Mouse (Mus musculus) kidney, adult 2 months (tissue): Measurements from ENCODE around the gene Slc6a9. TPM values are rescaled to one million over a fixed set of nuclear protein-coding genes. Genes with fewer than 3 reads are reported as not detected.
A peak's percentile ranks its signal among the peaks of the same experiment; 100 is the strongest.

Source experiments
- DNase-seq: peaks from one replicate; pipeline ENCODE4 v3.0.0; 2021
- H3K27ac ChIP-seq: fragments of 200-500 bp; 2 replicates; pipeline ENCODE4 v1.5.1; 2012; ENCODE audit warnings: low read depth, low read length, control low read depth, inconsistent platforms; ENCODE audit not compliant: insufficient read depth
- H3K27me3 ChIP-seq: fragments of 200-500 bp; replicated peaks from 2 replicates; pipeline ENCODE4 v1.6.1; 2012; ENCODE audit warnings: mild to moderate bottlenecking, moderate library complexity, low read length, inconsistent platforms; ENCODE audit not compliant: control insufficient read depth, insufficient read depth
- H3K36me3 ChIP-seq: fragments of 200-500 bp; 2 replicates; pipeline ENCODE4 v1.6.1; 2012; ENCODE audit warnings: mild to moderate bottlenecking, moderate library complexity, low read length, inconsistent platforms; ENCODE audit not compliant: control insufficient read depth, insufficient read depth
- H3K4me1 ChIP-seq: fragments of 200-500 bp; 2 replicates; pipeline ENCODE4 v1.6.1; 2011; ENCODE audit warnings: low read length; ENCODE audit not compliant: control insufficient read depth, insufficient read depth
- H3K4me3 ChIP-seq: fragments of 200-500 bp; 2 replicates; pipeline ENCODE4 v1.5.1; 2011; ENCODE audit warnings: mild to moderate bottlenecking, low read depth, low read length, control low read depth; ENCODE audit not compliant: insufficient read depth
- CTCF ChIP-seq: fragments of 200-500 bp; conservative IDR thresholded peaks from 2 replicates; pipeline ENCODE4 v1.5.1; 2011; ENCODE audit warnings: low read depth, mild to moderate bottlenecking, control low read depth, low read length, moderate library complexity, mixed read lengths; ENCODE audit not compliant: insufficient read depth, insufficient read length
- POLR2A ChIP-seq: fragments of 200-500 bp; IDR thresholded peaks from one replicate; pipeline ENCODE4 v1.6.1; 2011; ENCODE audit warnings: low read depth, low read length, control low read depth
- WGBS: fragments of 180-500 bp; shearing (Covaris S2); methylation state at CpG from one replicate; pipeline ENCODE4 v1.1.7; 2018; 5-methylcytosine and 5-hydroxymethylcytosine counted together
- polyA plus RNA-seq: library from polyadenylated mRNA; depleted of rRNA; stranded (reverse); fragments of >200 nt; gene quantifications from 2 replicates; pipeline ENCODE4 v1.2.3, GENCODE M21; 2012

Slc6a9 gene
- polyA plus RNA-seq, 1 experiment, result 19.2 TPM

DNA sequence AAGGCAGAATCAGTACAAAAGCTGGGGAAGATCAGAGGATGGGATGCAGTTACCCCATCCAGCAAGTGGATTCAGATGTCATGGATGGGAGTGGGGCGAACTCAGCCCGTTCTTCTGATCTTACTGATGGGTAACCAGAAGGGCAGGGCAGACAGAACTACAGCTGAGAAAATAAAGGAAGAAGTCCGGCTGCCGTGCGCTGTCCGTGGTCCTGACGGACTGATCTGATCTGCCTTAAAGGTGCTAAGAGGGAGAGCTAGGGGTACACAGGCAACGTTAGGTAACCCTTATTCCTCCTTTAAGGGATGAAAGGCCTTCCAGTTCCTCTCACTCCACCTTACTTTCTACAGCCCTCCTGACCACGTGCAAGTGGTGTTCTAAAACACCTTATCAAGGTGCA lies 59.1 kb downstream of the Slc6a9 start:
- H3K4me1 ChIP-seq, result 0 out of 2 replicates have a peak, but pooled peaks cover 2% of the 10 kb centered on the region
- H3K36me3 ChIP-seq, result peaks cover 3% of the 10 kb centered on the region; the same call in 1 of the 2 replicates
- no peak overlapping the region for H3K27ac ChIP-seq
- 11% methylated on average over 9 of the region's 9 CpGs for WGBS
- no peak overlapping the region for H3K4me3 ChIP-seq
- TF ChIP-seq POLR2A (no peak), CTCF (no peak)
- H3K27me3 ChIP-seq, result no peaks in the 10 kb centered on the region
- DNase-seq, result peak; percentile 62

DNA sequence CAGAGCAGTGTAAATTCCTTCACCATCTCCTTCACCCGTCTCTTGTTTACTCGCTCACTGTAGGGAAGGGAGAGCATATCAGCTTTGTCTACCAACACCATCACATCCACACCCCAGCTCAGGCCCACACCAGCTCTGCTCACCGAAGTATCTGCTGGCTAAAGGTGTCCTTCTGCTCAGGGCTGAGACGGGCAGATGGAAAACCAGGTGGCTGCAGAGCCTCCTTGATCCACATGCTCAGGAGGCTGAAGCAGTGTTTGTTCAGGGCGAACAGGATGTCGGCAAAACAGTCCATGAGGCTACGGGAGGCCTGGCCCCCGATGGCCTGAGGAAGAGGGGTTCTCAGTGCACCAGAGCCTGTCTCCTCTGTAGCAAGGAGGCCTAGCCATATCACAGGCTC lies 60.3 kb downstream of the Slc6a9 start:
- 0 out of 2 replicates have a peak, but pooled peaks cover 2% of the 10 kb centered on the region for H3K4me1 ChIP-seq
- 88% methylated on average over 8 of the region's 8 CpGs for WGBS
- H3K27ac ChIP-seq, result no peak overlapping the region
- H3K36me3 ChIP-seq, result peaks cover 3% of the 10 kb centered on the region; the same call in 1 of the 2 replicates
- DNase-seq, result no peak
- H3K27me3 ChIP-seq, result no peaks in the 10 kb centered on the region
- no peak overlapping the region for H3K4me3 ChIP-seq
- TF ChIP-seq POLR2A, result no peak

DNA sequence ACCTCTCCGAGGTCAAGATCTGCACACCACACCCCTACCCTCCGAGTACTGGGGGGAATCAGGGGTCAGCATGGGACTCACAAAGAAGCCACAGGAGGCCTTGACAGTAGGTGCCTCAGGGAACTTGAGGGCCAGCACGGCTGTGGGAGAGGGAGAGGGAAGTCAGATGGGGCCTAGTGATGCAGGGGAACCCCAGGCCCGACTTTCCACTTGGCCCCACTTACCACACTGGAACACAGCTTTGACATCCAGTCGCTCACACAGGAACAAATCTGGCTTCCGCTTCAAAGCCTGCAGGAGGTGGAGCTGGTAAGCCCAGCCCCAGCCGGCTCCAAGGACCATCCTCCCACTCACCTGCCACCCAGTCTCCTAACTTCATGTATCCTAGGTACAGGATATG lies 61.0 kb downstream of the Slc6a9 start:
- DNase-seq, result no peak
- Histone ChIP-seq H3K27me3 (no peaks in the 10 kb centered on the region), H3K36me3 (peaks cover 3% of the 10 kb centered on the region; the same call in 1 of the 2 replicates), H3K4me1 (0 out of 2 replicates have a peak, but pooled peaks cover 2% of the 10 kb centered on the region), H3K4me3 (no peak overlapping the region), H3K27ac (no peak overlapping the region)
- 78% methylated on average over 7 of the region's 7 CpGs for WGBS
- no peak for TF ChIP-seq POLR2A
- TF ChIP-seq CTCF, result no peak

GRCm38 (mm10) chr4:117896031-117896430 lies 61.7 kb downstream of the Slc6a9 start:
- no peaks in the 10 kb centered on the region for H3K27me3 ChIP-seq
- 94% methylated on average over 6 of the region's 6 CpGs for WGBS
- no peak overlapping the region for H3K4me3 ChIP-seq
- H3K36me3 ChIP-seq, result peaks cover 3% of the 10 kb centered on the region; the same call in 1 of the 2 replicates
- no peak for DNase-seq
- H3K27ac ChIP-seq, result no peak overlapping the region
- TF ChIP-seq POLR2A (no peak), CTCF (no peak)
- H3K4me1 ChIP-seq, result 0 out of 2 replicates have a peak, but pooled peaks cover 1% of the 10 kb centered on the region

DNA sequence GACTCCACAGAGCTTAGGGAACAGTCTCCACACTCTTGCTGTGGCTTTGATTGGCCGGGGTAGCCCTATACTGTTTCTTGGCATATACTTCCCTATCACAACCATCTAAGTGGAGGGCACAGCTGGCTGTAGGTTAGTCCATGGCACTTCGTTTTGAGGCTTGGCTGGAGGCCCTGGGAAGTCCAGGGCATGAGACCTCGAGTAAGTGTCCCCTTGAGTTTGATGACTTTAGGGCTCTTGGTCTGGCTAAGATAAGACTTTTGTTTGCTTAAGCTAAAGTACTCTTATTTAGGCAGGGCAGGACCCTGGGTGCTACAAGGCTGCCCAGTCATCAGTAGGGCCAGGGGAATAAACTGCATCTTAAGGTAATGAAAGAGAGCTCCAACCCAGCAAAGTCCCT lies 63.8 kb downstream of the Slc6a9 start:
- DNase-seq, result no peak
- H3K4me1 ChIP-seq, result no peaks in the 10 kb centered on the region
- peaks cover 3% of the 10 kb centered on the region for H3K36me3 ChIP-seq
- H3K27ac ChIP-seq, result no peak overlapping the region
- TF ChIP-seq CTCF (no peak), POLR2A (no peak)
- WGBS, result 87% methylated on average over 3 of the region's 3 CpGs
- no peaks in the 10 kb centered on the region for H3K27me3 ChIP-seq
- no peak overlapping the region for H3K4me3 ChIP-seq

DNA sequence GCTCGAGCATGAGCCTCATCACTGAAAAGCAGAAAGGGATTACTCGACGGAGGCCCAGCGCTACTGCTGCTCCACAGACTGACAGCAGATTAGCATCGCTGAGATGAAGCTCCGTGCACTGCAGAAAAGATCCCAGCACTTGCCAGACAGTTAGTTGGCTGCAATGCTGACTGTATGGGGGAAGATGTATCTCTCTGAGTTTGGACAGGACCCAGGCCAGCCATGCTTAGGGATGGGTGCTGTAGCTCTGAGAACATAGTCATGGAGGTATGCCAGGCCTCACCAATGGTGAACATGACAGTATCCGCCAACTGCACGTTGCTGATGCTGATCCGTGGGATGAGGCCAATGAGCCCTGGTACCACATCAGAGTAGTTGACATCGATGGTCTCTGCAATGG lies 69.8 kb downstream of the Slc6a9 start:
- no peaks in the 10 kb centered on the region for H3K27me3 ChIP-seq
- TF ChIP-seq POLR2A, result no peak
- TF ChIP-seq CTCF, result no peak
- WGBS, result 95% methylated on average over 10 of the region's 10 CpGs
- H3K27ac ChIP-seq, result no peak overlapping the region
- no peaks in the 10 kb centered on the region for H3K4me1 ChIP-seq
- no peaks in the 10 kb centered on the region; the same call in none of the 2 replicates for H3K36me3 ChIP-seq
- DNase-seq, result no peak
- no peak overlapping the region for H3K4me3 ChIP-seq

DNA sequence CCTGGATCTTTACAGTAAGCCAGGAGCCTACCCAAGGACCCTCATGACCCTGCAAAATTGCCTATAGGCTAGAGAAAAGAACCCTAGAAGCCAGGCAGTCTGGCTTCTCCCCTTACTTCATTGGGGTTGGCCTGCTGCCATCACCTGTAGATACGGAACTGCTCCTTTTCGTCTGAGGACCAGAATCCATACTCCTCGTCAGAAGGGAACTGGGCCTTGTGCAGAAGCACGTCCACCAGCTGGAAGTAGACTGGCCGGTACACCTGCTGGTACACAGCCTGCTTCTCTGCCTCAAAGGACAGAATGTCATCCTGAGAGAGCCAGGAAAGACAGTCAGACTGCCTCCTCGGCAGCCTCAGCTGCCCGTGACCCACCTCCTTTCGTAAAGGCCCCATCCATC lies 70.5 kb downstream of the Slc6a9 start:
- Histone ChIP-seq H3K4me1 (no peaks in the 10 kb centered on the region), H3K36me3 (no peaks in the 10 kb centered on the region; the same call in none of the 2 replicates), H3K27me3 (no peaks in the 10 kb centered on the region), H3K27ac (no peak overlapping the region), H3K4me3 (no peak overlapping the region)
- no peak for TF ChIP-seq CTCF
- TF ChIP-seq POLR2A, result no peak
- WGBS, result 91% methylated on average over 8 of the region's 8 CpGs
- no peak for DNase-seq

GRCm38 (mm10) chr4:117906196-117906595 lies 71.9 kb downstream of the Slc6a9 start:
- Histone ChIP-seq H3K4me1 (no peaks in the 10 kb centered on the region), H3K36me3 (no peaks in the 10 kb centered on the region; the same call in none of the 2 replicates), H3K27ac (no peak overlapping the region), H3K27me3 (no peaks in the 10 kb centered on the region), H3K4me3 (no peak overlapping the region)
- TF ChIP-seq POLR2A, result no peak
- no peak for TF ChIP-seq CTCF
- DNase-seq, result no peak
- 80% methylated on average over 3 of the region's 3 CpGs for WGBS
